Mouse (Mus musculus) lung, postnatal 0 days (tissue): ENCODE measurements around the gene Ptrh1. TPM values are rescaled to one million over a fixed set of nuclear protein-coding genes. Genes with fewer than 3 reads are reported as not detected.

Experiments
- ATAC-seq: fragments of 200-750 bp; cut with Nextera tagmentation; 2 replicates; pipeline ENCODE4 v1.8.0; 2017; ENCODE audit warnings: moderate library complexity
- DNase-seq: peaks from one replicate; pipeline ENCODE4 v3.0.0-alpha.2; 2016; ENCODE audit warnings: low spot score
- H3K27ac ChIP-seq: fragments of 300-500 bp; sonication (generic); 2 replicates; pipeline ENCODE4 v1.5.1; 2014; ENCODE audit warnings: antibody characterized with exemption, mild to moderate bottlenecking, low read length, mixed read lengths
- H3K27me3 ChIP-seq: fragments of 300-500 bp; sonication (generic); replicated peaks from 2 replicates; pipeline ENCODE4 v1.6.1; 2014; ENCODE audit warnings: low read length, mixed read lengths; ENCODE audit not compliant: insufficient read depth
- H3K36me3 ChIP-seq: fragments of 300-500 bp; sonication (generic); 2 replicates; pipeline ENCODE4 v1.6.1; 2014; ENCODE audit warnings: low read length, mixed read lengths; ENCODE audit not compliant: insufficient read depth
- H3K4me1 ChIP-seq: fragments of 300-500 bp; sonication (generic); 2 replicates; pipeline ENCODE4 v1.6.1; 2014; ENCODE audit warnings: antibody characterized with exemption, low read depth, low read length, mixed read lengths; ENCODE audit not compliant: insufficient read depth
- H3K4me2 ChIP-seq: fragments of 300-500 bp; sonication (generic); replicated peaks from 2 replicates; pipeline ENCODE4 v1.6.1; 2014; ENCODE audit warnings: low read depth, mild to moderate bottlenecking, low read length, moderate library complexity, mixed read lengths
- H3K4me3 ChIP-seq: fragments of 300-500 bp; sonication (generic); 2 replicates; pipeline ENCODE4 v1.5.1; 2014; ENCODE audit warnings: low read depth, low read length
- H3K9ac ChIP-seq: fragments of 300-500 bp; sonication (generic); replicated peaks from 2 replicates; pipeline ENCODE4 v1.6.1; 2014; ENCODE audit warnings: low read depth, mild to moderate bottlenecking
- H3K9me3 ChIP-seq: fragments of 300-500 bp; sonication (generic); 2 replicates; pipeline ENCODE4 v1.6.1; 2016; ENCODE audit warnings: low read length, mixed read lengths
- CTCF ChIP-seq: IDR thresholded peaks from 2 replicates; pipeline ENCODE4 v1.5.1; 2016; ENCODE audit warnings: antibody characterized with exemption, mild to moderate bottlenecking
- EP300 ChIP-seq: IDR thresholded peaks from 2 replicates; pipeline ENCODE4 v1.6.1; 2016; ENCODE audit warnings: antibody characterized with exemption, mild to moderate bottlenecking, control low read depth
- WGBS: fragments of 180-500 bp; shearing (Covaris S2); extraction: QIAGEN DNeasy Blood & Tissue Kit; methylation state at CpG from one replicate; pipeline ENCODE4 v1.1.7; 2014; 5-methylcytosine and 5-hydroxymethylcytosine counted together
- polyA plus RNA-seq: library from polyadenylated mRNA; unstranded; fragments of >200 nt; fragmentation: Nextera tagmentation; extraction: Ambion mirVana; gene quantifications from 2 replicates; pipeline ENCODE4 v1.2.1, GENCODE M21; 2015

The Ptrh1 gene
- polyA plus RNA-seq, 1 experiment from 2014 or later = 3.3 TPM

GRCm38 (mm10) chr2:32759001-32759400, 16.6 kb upstream of the Ptrh1 start:
- TF ChIP-seq EP300 (no peak), CTCF (no peak)
- no peaks in the 10 kb centered on the region for H3K9me3 ChIP-seq
- H3K4me1 ChIP-seq = no peaks in the 10 kb centered on the region
- no peak overlapping the region for H3K27ac ChIP-seq
- DNase-seq (no peak), ATAC-seq (no peak)
- no peaks in the 10 kb centered on the region for H3K27me3 ChIP-seq
- WGBS = 91% methylated on average over 2 of the region's 2 CpGs
- H3K36me3 ChIP-seq = peaks cover 7% of the 10 kb centered on the region; the same call in 1 of the 2 replicates
- H3K4me2 ChIP-seq = no peak overlapping the region
- H3K4me3 ChIP-seq = no peak overlapping the region
- no peak overlapping the region for H3K9ac ChIP-seq

GRCm38 (mm10) chr2:32761361-32761760, 14.2 kb upstream of the Ptrh1 start:
- ATAC-seq = no peak
- Histone ChIP-seq H3K4me3 (no peak overlapping the region), H3K9me3 (no peaks in the 10 kb centered on the region), H3K4me2 (no peak overlapping the region), H3K36me3 (0 out of 2 replicates have a peak, but pooled peaks cover 4% of the 10 kb centered on the region), H3K9ac (no peak overlapping the region), H3K27me3 (no peaks in the 10 kb centered on the region), H3K4me1 (no peaks in the 10 kb centered on the region), H3K27ac (no peak overlapping the region)
- 89% methylated on average over 14 of the region's 14 CpGs for WGBS
- DNase-seq = no peak
- TF ChIP-seq EP300 (no peak), CTCF (no peak)

- TF ChIP-seq EP300 (no peak), CTCF (no peak)
- Histone ChIP-seq H3K27me3 (no peaks in the 10 kb centered on the region), H3K9me3 (no peaks in the 10 kb centered on the region), H3K27ac (no peak overlapping the region), H3K4me1 (no peaks in the 10 kb centered on the region), H3K4me3 (no peak overlapping the region), H3K9ac (no peak overlapping the region), H3K36me3 (0 out of 2 replicates have a peak, but pooled peaks cover 4% of the 10 kb centered on the region), H3K4me2 (no peak overlapping the region)
- WGBS = 75% methylated on average over 4 of the region's 4 CpGs
- DNase-seq (no peak), ATAC-seq (no peak)
Observed at GRCm38 (mm10) chr2:32761859-32762258, 13.7 kb upstream of the Ptrh1 start.

GRCm38 (mm10) chr2:32763353-32763752, 12.2 kb upstream of the Ptrh1 start:
- H3K4me3 ChIP-seq = no peak overlapping the region
- no peak for ATAC-seq
- H3K27me3 ChIP-seq = no peaks in the 10 kb centered on the region
- H3K4me2 ChIP-seq = no peak overlapping the region
- WGBS = 71% methylated on average over 3 of the region's 3 CpGs
- H3K36me3 ChIP-seq = 0 out of 2 replicates have a peak, but pooled peaks cover 4% of the 10 kb centered on the region
- H3K9me3 ChIP-seq = no peaks in the 10 kb centered on the region
- TF ChIP-seq EP300 (no peak), CTCF (peak; percentile 52)
- H3K9ac ChIP-seq = no peak overlapping the region
- H3K27ac ChIP-seq = no peak overlapping the region
- no peaks in the 10 kb centered on the region for H3K4me1 ChIP-seq
- no peak for DNase-seq

- no peak overlapping the region for H3K4me2 ChIP-seq
- ATAC-seq (no peak), DNase-seq (no peak)
- H3K9ac ChIP-seq = no peak overlapping the region
- TF ChIP-seq EP300 (no peak), CTCF (no peak)
- no peaks in the 10 kb centered on the region for H3K36me3 ChIP-seq
- WGBS = 68% methylated on average over 12 of the region's 12 CpGs
- no peak overlapping the region for H3K27ac ChIP-seq
- no peaks in the 10 kb centered on the region for H3K27me3 ChIP-seq
- no peak overlapping the region for H3K4me3 ChIP-seq
- no peaks in the 10 kb centered on the region for H3K4me1 ChIP-seq
- no peaks in the 10 kb centered on the region for H3K9me3 ChIP-seq
Observed at GRCm38 (mm10) chr2:32767241-32767640, 8.3 kb upstream of the Ptrh1 start.

- no peaks in the 10 kb centered on the region for H3K27me3 ChIP-seq
- H3K4me1 ChIP-seq = no peaks in the 10 kb centered on the region
- no peak overlapping the region for H3K4me2 ChIP-seq
- no peaks in the 10 kb centered on the region for H3K9me3 ChIP-seq
- 44% methylated on average over 18 of the region's 19 CpGs for WGBS
- no peaks in the 10 kb centered on the region for H3K36me3 ChIP-seq
- TF ChIP-seq EP300 = no peak
- no peak for TF ChIP-seq CTCF
- ATAC-seq (peak; percentile 60), DNase-seq (peak; percentile 69)
- no peak overlapping the region for H3K4me3 ChIP-seq
- H3K9ac ChIP-seq = no peak overlapping the region
- H3K27ac ChIP-seq = no peak overlapping the region
Observed at GRCm38 (mm10) chr2:32768661-32769285, 6.8 kb upstream of the Ptrh1 start.
